Mouse (Mus musculus) erythroblast, adult 5-6 weeks (primary cell): Measurements from ENCODE around the gene Olfr465-ps1. TPM values are rescaled to one million over a fixed set of nuclear protein-coding genes. Genes with fewer than 3 reads are reported as not detected.

Experiments used
- ATAC-seq: replicated peaks from 2 replicates; pipeline ENCODE4 v1.8.0; 2016; ENCODE audit warnings: moderate number of reproducible peaks, mild to moderate bottlenecking, moderate TSS enrichment, inconsistent platforms; ENCODE audit not compliant: poor library complexity, low FRiP score, severe bottlenecking
- total RNA-seq, 2 experiments: library from RNA; stranded (forward) in 1 of 2; stranded (reverse) in 1 of 2; fragments of 150-400 nt in 1 of 2; fragments of 200-764, 138-1000 nt in 1 of 2; gene quantifications; 2 replicates each; pipeline versions ENCODE4 v1.2.3 to v1.2.4; 2015 to 2017; ENCODE audit warnings: low replicate concordance in 2 of 2

Gene Olfr465-ps1
- total RNA-seq (2015; ENCODE audit: low replicate concordance) (not detected in 2 replicates), total RNA-seq (2017; ENCODE audit: low replicate concordance) (not detected in 2 replicates)

DNA sequence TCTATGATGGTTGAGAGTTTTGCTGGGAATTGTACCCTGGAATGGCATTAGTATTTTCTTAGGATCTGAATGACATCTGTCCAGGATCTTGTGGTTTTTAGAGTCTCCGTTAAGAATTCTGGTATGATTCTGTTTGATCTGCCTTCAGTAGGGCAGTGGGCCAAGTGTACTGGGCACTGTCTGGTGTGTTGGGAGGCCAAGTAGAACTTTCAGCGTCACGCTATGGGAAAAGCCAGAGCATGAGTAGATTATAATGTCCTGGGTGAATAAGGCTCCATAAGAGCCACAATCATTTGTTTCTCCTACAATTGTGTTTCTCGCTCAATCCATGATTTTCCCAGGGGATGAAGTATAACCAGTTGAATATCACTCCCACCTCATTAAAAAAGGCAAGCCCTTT, at the start of gene Olfr465-ps1:
Gene Olfr465-ps1, plus strand, starts transcription at position 301 of the 400 bp plus-strand sequence.
- no peak for ATAC-seq

DNA sequence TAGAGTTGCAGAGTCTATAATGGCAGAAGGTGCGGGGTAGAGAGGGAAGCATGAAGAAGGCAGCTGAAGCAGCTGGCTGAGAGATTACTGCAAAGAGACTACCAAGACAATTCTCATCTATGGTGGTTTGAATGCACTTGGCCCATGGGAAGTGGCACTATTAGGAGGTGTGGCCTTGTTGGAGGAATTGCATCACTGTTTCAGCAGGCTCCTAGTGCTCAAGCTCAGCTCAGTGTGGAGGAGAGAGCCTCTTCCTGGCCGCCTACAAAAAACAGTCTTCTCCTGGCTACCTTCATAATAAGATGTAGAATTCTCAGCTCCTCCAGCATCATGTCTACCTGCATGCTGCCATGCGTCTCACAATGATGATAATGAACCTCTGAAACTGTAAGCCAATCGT, 42.0 kb upstream of the Olfr465-ps1 start:
- ATAC-seq = no peak

DNA sequence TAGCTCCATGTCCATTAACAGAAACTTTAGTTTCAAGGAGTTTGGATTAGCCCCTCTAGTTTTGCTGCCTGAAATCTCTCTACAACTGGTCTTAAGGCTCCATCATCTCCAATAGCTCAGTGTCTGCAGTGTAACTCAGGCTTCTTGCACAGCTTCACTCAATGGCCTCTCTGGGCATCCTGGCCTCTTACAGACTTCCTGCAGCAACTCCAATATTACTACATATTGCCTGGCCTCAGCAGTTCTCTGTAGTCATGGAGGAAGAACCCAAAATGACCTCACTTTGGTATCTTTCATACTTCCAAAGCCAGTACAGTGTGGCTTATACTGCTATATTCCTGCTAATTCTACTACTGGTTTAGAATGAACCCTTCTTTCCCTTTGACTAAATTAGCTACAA, 40.9 kb upstream of the Olfr465-ps1 start:
- no peak for ATAC-seq

DNA sequence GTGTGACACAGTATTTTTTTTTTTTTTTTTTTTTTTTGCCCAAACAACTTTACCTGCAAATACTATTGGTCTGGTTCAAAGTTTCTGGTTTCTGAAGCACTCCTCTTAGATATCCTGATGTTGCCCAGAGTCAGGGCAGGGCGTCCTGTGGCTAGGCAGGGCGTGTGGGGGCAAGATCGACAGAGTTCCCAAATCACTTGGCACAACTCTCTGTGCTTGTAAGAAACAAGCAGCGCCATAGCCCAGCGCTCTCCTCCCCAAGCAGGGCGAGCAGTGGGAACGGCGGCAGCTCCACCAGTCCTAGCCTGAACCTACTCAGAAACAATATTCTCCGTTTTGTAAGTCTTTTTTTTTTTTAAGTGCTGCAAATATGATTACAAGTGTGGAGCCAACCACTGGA, 37.2 kb upstream of the Olfr465-ps1 start:
- no peak for ATAC-seq

DNA sequence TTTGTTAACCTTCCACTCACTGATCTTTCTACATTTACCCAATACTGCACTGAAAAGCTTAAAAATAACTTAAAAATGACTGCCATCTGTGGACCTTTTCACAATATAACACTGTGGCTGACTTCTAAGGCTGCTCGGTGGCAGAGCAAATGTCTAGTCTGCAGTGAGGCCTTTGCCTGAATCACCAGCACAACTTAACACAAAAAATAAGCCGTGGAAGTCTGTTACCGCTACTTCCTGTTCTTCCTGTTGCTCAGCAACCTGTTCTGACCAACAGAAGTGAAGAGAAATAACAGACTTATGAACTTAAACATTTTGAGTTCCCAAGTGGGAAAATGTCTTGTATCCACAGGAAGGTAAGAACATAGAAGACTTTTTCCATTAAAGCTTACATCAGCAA, 36.7 kb upstream of the Olfr465-ps1 start:
- ATAC-seq = no peak

DNA sequence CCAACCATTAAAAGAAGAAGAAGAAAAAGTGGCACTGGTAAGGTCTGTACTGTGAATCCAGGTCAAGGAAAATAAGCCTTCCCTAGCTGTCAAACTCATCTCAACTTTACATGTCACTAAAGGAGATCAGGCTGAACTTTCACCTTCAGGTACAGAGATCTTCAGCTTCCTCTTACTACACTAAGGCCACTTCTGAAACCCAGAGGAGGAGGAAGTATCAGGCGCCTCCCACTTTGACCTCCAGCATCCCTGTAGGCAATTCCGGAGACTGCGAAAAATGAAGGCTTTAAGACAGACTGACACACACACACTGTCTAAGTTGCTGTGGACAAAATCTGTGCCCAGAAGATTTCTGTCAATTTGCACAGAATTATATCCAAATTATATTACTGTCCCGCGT, 25.9 kb upstream of the Olfr465-ps1 start:
- ATAC-seq = peak; percentile 71

DNA sequence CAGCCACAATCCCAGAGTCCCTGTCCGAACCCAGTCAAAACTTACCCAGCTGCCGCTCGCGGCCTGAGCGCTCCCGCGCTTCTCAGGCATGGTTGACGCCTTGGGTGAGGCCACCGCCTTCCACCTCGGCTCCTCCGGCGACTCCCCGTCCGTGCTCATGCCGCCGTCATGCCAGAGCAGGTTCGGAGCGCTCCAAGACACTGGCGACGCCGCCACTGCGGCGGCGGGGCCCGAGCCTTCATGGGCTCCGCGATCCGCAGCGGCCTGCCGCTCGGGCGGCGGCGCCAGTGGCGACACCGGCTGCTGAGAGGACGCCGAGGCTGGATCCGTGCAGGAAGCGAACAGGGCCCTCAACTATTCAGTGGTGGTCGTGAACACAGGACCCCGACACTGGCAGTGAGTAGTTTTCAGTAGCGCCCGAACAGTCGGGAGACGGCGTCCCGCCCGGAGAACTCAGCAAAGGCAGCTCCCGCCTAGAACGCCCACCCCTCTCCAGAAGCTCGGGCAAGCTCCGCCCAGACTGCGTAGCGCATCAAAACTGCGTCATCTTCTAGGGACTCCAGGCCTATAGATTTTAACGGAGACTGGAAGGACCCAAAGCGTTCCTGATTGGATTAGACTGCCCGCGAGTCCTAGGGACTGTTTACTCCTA, 25.3 kb upstream of the Olfr465-ps1 start, which contains the start of gene Mfsd14b:
Gene Mfsd14b, minus strand, starts transcription at position 517 of the 652 bp plus-strand sequence.
- peak; percentile 96 for ATAC-seq

DNA sequence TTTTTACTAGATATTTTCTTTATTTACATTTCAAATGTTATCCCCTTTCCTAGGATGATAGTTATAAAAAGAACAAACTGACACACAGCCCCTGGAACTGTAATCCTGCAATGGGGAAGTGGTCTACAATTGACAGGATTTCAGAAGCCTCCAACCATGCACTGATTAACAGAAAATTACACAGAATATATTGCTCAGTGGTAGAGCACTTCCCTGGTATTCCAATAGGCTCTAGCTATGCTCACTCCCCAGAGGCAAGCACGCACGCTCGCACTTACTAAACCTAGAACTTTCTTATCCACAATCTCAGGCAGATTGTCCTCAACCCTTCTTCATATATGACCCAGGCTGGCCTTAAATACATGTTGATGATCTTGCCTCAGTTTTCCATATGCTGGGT, 24.6 kb upstream of the Olfr465-ps1 start:
- ATAC-seq = no peak

DNA sequence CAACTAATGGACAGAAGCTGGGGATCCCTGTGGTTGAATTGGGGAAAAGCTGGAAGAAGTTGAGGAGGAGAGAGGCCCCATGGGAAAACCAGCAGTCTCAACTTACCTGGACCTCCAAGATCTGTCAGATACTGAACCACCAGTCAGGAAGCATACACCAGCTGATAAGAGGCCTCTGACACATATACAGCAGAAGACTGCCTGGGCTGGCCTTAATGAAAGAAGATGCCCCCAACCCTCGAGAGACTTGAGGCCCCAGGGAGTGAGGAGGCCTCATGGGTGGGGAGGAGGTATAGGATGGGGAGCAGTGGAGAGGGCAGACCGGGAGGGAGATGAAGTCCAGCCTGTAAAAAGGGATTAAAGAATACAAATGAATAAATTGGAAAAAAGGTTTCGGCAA, 16.9 kb upstream of the Olfr465-ps1 start:
- ATAC-seq = no peak

DNA sequence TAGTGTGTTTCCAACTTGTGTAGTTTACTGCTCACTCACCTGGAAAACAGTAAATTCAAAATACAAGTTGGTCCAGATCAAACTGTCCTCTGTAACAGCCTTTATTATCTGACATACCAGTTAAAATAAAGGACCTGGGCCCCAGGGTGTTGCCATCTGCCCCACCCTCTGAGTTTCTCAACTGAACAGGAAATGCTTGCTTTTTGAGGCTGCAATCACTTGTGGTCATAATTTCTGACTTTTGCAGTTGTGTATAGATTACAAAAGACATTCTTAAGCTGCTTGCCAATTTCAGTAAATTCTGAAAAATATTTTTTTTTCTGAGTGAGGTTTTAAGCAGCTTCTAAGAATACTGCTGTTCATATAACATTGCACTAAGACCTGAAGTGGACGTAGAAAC, 15.8 kb upstream of the Olfr465-ps1 start:
- no peak for ATAC-seq

DNA sequence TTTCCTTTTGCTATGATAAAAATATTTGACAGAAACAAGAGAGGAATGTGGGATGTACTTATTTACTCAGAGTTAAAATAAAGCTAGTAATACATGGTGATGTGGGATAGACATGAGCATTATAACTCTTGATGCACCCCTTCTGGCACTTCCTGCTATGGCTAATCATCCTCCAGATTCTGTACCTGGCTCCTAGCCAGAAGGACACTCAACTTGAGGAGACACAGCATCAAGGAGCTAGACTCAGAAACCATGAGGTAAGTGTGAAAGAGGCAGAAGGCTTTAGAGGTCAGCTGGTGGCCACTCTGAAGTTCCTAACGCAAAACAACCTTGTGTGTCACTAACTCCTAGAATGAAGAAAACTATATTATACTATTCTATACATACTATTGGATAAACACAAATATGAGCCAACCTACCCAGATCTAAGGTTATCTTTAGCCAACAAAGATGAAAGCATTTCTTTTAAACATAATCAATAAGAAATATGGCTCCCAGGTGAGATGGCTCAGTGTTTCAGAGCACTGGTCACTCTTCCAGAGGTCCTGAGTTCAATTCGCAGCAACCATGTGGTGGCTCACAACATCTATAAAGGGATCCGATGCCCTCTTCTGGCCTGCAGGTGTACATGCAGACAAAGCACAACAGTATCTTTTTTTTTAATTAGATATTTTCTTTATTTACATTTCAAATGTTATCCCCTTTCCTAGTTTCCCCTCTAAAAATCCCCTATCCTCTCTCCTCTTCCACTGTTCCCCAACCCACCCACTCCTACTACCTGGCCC, 10.6 kb upstream of the Olfr465-ps1 start:
- ATAC-seq = no peak

DNA sequence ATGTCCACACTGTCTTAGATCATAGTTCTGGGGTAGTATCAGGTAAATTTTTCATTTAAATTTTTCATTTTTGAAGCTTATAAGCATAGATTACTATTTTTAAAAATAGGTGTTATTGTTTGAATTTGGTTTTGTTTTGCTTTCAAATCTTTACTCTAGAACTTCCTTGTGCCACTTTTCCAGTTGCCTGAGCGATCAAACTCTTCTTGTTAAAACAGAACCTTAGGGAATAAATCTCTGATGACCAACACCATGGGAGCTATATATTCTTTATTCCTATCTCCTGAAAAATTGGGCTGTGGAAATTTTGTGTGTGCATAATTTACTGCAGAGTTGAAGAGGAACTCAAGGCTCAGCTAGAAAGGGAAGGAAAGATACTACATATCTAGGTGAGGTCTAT, 12.1 kb downstream of the Olfr465-ps1 start, which contains the start of gene Olfr466:
Gene Olfr466, plus strand, starts transcription at position 301 of the 400 bp plus-strand sequence.
- ATAC-seq = no peak

DNA sequence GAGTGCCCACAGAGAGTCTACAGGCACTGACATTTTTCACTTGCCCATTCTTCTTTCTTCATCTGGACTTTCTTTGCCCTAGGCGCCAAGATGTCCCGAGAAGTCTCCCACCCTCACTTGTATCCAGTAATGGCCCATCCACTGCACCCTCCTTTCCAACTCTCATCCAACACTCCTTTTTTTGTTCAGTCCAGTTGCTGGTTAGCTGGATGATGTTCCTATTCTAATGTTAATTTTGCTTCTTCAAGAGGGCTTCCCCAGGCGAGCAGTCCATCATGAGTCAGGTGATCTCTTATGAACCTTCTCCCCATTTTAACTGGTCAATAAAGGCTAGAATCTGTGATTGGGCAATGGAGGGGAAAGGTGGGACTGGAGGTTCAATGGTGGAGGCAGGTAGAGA, 36.2 kb downstream of the Olfr465-ps1 start:
- ATAC-seq = no peak

DNA sequence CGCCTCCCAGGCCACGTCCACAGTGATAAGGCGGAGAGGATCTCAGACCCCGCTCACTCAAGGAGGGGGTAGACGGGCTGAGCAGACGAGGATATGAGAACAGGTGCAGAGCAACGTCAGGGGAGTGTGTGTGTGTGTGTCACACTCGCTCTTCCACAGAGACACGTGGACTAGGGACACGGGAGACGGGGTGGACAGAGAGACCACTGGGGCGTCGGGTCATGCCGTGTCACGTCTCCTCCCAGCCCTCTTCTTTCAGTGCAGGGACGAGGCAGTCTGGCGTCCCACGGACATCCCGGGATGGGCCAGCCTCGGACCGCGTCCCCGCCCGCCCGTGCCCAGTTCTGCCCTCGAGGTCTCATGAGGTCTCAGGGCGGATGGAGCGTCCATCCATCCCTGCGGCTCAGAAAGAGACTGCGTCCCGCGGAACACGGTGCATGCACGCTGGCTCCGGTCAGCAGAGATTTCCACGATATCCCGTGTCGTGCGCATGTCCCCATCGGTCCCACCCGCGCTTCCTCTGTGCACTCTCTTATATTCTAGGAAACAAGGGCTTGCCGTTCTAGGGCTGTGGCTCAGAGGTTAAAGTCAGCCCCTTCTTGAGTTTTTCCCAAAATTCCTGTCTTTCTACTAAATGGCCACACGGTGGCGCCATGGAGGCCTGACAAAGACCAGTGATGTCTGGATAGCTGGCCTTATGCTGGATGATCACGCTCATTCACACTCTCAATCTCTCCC, 38.0 kb downstream of the Olfr465-ps1 start:
- ATAC-seq = 0 out of 2 replicates have a peak, but pooled peaks have one; percentile 39

DNA sequence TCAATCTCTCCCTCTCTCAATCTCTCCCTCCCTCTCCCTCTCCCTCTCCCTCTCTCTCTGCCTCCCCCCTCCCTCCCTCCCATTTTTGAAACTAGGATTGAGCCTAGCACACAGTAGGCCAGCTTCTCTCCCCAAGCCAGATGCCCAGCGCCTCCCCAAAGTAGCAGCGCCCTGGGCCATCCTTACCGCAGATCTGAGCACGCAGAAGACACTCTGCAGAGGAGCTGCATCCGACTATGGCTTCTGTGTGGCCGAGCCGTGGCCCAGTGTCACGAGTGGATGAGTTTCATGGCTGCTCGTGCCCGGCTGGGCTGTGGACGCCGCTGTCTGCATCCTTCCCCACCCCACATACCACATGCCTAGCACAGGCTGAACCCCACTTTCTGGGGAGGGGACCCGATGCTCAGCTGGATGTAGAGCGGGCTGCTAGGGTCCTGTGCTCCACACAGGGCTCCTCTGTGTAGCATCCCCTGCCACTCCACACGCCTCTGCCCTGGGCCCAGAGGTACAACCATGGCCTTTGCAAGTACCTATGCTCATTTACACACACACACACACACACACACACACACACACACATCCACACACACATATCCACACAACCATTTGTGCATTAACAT, 38.7 kb downstream of the Olfr465-ps1 start:
- no peak for ATAC-seq

Other genes starting within 250 kb of the Olfr465-ps1 start
- gene Cntnap3, start 234.1 kb upstream of the Olfr465-ps1 start, total RNA-seq (2015; ENCODE audit: low replicate concordance) = not detected in 2 replicates
- gene Cntnap3, start 234.1 kb upstream of the Olfr465-ps1 start, total RNA-seq (2017; ENCODE audit: low replicate concordance) = not detected in 2 replicates
- not detected in 2 replicates for gene Spata31, start 220.7 kb upstream of the Olfr465-ps1 start, total RNA-seq (2015; ENCODE audit: low replicate concordance)
- gene Spata31, start 220.7 kb upstream of the Olfr465-ps1 start, total RNA-seq (2017; ENCODE audit: low replicate concordance) = 0.84 TPM in 1 of 2 replicates, not detected in the other
- gene Spata31d1c, start 105.0 kb upstream of the Olfr465-ps1 start, total RNA-seq (2015; ENCODE audit: low replicate concordance) = not detected in 2 replicates
- gene Spata31d1c, start 105.0 kb upstream of the Olfr465-ps1 start, total RNA-seq (2017; ENCODE audit: low replicate concordance) = not detected in 2 replicates
- gene Prss47, start 85.3 kb upstream of the Olfr465-ps1 start, total RNA-seq (2015; ENCODE audit: low replicate concordance) = not detected in 2 replicates
- gene Prss47, start 85.3 kb upstream of the Olfr465-ps1 start, total RNA-seq (2017; ENCODE audit: low replicate concordance) = not detected in 2 replicates
- 33.2 and 40.0 TPM in 2 replicates for gene Mfsd14b, start 25.1 kb upstream of the Olfr465-ps1 start, total RNA-seq (2015; ENCODE audit: low replicate concordance)
- gene Mfsd14b, start 25.1 kb upstream of the Olfr465-ps1 start, total RNA-seq (2017; ENCODE audit: low replicate concordance) = 35.5 and 43.9 TPM in 2 replicates
- not detected in 2 replicates for gene Olfr466, start 12.2 kb downstream of the Olfr465-ps1 start, total RNA-seq (2015; ENCODE audit: low replicate concordance)
- 0.28 TPM in 1 of 2 replicates, not detected in the other for gene Olfr466, start 12.2 kb downstream of the Olfr465-ps1 start, total RNA-seq (2017; ENCODE audit: low replicate concordance)
- gene Nlrp4f, start 67.9 kb downstream of the Olfr465-ps1 start, total RNA-seq (2015; ENCODE audit: low replicate concordance) = not detected in 2 replicates
- gene Nlrp4f, start 67.9 kb downstream of the Olfr465-ps1 start, total RNA-seq (2017; ENCODE audit: low replicate concordance) = not detected in 2 replicates
- not detected in 2 replicates for gene Gm10775, start 121.5 kb downstream of the Olfr465-ps1 start, total RNA-seq (2015; ENCODE audit: low replicate concordance)
- not detected in 2 replicates for gene Gm10775, start 121.5 kb downstream of the Olfr465-ps1 start, total RNA-seq (2017; ENCODE audit: low replicate concordance)
- 10.6 and 11.1 TPM in 2 replicates for gene Zfp369, start 140.7 kb downstream of the Olfr465-ps1 start, total RNA-seq (2015; ENCODE audit: low replicate concordance)
- 21.6 and 21.9 TPM in 2 replicates for gene Zfp369, start 140.7 kb downstream of the Olfr465-ps1 start, total RNA-seq (2017; ENCODE audit: low replicate concordance)